Mouse (Mus musculus): ENCODE measurements around the gene Phf13. TPM values are rescaled to one million over a fixed set of nuclear protein-coding genes. Genes with fewer than 3 reads are reported as not detected.
A peak's percentile ranks its signal among the peaks of the same experiment; 100 is the strongest.

The Phf13 gene
- total and polyA plus RNA-seq, 2 experiments from 2014 or later: 17.1 to 17.2 TPM

DNA sequence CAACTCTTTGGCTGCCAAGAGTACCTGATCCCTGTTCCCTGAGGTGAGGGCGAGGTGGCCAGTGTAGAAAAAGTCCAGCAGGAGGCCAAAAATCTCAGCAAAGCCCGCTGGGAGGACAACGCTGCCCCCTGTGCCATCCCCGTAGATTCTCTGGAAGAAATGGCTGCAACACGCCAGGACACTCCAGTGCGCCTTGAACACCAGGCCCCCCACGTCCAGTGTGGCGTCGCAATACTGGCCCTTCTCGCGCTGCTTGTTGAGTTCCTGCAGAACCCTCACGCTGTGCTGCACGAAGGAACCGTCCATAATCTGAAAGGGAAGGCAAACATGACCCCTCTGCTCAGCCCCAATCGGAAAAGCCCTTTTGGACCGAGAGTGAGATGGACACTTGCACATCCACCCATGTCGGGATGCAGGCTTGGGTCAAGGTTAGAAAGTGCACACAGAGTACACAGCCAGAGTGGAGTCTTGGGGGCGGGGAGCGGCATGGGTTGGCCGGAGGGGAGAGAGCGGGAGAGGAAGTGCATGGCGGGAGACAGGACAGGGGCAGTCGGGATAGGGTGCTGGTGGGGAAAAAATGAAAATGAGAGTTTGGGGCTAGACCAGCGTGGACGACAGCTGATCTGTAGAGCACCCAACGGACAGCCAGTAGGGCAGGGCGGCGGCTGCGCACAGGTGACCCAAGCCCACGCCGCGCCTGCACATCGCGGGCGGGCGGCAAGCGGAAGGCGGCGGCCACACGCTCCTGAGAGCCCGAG is 30.9 kb upstream of the Phf13 start:
- 2% methylated on average over 41 of the region's 41 CpGs for WGBS
- Histone ChIP-seq H3K9ac (peak overlapping the region; percentile 66), H3K36me3 (ENCODE audit: insufficient read depth) (peaks cover 20% of the 10 kb centered on the region), H3K9me3 (ENCODE audit: low read length) (no peaks in the 10 kb centered on the region), H3K27me3 (ENCODE audit: insufficient read depth, low read length) (no peaks in the 10 kb centered on the region), H3K27ac (ENCODE audit: low read depth, low read length) (peak overlapping the region; percentile 62; the same call in 1 of the 2 replicates), H3K4me2 (ENCODE audit: low read depth) (peak overlapping the region; percentile 97), H3K4me1 (ENCODE audit: insufficient read depth) (peaks cover 34% of the 10 kb centered on the region), H3K4me3 (ENCODE audit: low read depth, low read length) (peak overlapping the region; percentile 61)
- no peak for DNase-seq
- TF ChIP-seq CTCF (IDR thresholded peaks at IDR 0.05; ENCODE audit: low read depth): peak; percentile 7; the same call in 1 of the 2 replicates
- ATAC-seq: peak; percentile 48

DNA sequence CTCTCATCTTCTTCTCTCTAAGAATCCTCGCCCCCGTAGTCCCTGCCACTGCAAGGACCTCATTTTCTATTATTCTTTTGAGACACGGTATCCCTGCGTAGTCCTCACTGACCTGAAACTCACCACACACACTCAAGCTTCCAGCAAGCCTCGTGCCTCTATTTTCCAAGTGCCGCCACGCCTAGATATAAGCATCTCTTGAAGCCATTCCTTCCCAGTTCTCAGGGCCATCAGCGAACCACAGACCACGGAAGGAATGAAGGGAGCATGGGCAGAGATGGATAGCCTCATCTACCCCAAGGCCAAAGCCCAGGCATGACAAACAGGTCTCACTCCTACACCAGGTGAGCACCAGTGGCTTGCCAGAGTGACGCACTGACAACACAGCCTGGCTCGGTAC is 28.5 kb upstream of the Phf13 start:
- Histone ChIP-seq H3K27me3 (ENCODE audit: insufficient read depth, low read length) (no peaks in the 10 kb centered on the region), H3K27ac (ENCODE audit: low read depth, low read length) (no peak overlapping the region), H3K4me2 (ENCODE audit: low read depth) (no peak overlapping the region), H3K36me3 (ENCODE audit: insufficient read depth) (peaks cover 44% of the 10 kb centered on the region), H3K4me1 (ENCODE audit: insufficient read depth) (peaks cover 26% of the 10 kb centered on the region), H3K9me3 (ENCODE audit: low read length) (no peaks in the 10 kb centered on the region), H3K4me3 (ENCODE audit: low read depth, low read length) (no peak overlapping the region), H3K9ac (no peak overlapping the region; the same call in 1 of the 2 replicates)
- 93% methylated on average over 11 of the region's 11 CpGs for WGBS
- no peak for DNase-seq
- no peak for ATAC-seq
- TF ChIP-seq CTCF (IDR thresholded peaks at IDR 0.05; ENCODE audit: low read depth): no peak

DNA sequence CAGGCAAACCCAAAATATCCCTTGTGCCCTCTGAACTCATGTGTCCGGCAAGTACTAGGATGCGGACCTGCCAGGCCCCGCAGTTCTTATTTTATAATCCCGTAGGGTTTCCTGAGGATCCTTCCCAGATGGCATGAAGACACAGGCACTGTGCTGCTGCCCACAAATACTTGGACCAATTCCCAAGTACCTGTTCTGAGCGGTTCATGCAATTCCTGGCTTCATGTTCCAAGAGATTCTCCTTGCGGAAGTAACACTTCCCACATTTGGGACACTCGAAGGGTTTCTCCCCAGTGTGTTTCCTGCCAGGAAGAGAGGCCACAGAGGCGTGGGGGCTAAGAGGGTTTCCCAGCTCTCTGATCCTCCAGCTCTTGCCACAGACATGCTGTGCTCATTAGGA is 26.4 kb upstream of the Phf13 start:
- no peak overlapping the region for H3K4me2 ChIP-seq (ENCODE audit: low read depth)
- DNase-seq: no peak
- H3K9ac ChIP-seq: no peak overlapping the region
- WGBS: 89% methylated on average over 8 of the region's 8 CpGs
- peaks cover 14% of the 10 kb centered on the region for H3K4me1 ChIP-seq (ENCODE audit: insufficient read depth)
- H3K9me3 ChIP-seq (ENCODE audit: low read length): no peaks in the 10 kb centered on the region
- H3K27ac ChIP-seq (ENCODE audit: low read depth, low read length): no peak overlapping the region
- H3K36me3 ChIP-seq (ENCODE audit: insufficient read depth): peaks cover 56% of the 10 kb centered on the region
- no peak for TF ChIP-seq CTCF (IDR thresholded peaks at IDR 0.05; ENCODE audit: low read depth)
- no peaks in the 10 kb centered on the region for H3K27me3 ChIP-seq (ENCODE audit: insufficient read depth, low read length)
- H3K4me3 ChIP-seq (ENCODE audit: low read depth, low read length): no peak overlapping the region
- ATAC-seq: no peak

DNA sequence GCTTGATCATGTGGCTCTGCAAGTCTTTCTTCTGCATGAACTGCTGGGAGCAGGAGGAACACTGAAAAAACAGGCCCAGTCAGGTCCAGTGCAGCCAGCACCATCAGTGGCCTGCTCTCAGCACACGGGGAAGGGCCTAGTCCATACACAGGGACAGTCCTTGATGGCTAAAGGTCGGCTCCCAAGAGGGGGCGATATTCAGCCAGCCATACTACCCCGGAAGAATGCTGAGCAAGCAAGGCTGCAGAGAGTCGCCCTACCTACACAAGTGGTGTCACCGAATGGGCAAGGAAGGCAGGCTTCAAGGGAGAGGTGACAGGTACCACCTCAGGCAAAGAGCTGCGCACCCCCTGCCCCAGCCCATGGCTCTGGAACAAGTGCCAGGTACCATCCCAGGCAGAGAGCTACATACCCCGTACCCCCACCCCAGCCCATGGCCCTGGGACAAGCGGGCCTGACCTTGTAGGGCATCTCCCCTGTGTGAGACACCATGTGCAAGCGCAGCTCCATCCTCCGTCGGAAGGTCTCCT is 25.6 kb upstream of the Phf13 start:
- H3K4me3 ChIP-seq (ENCODE audit: low read depth, low read length): no peak overlapping the region
- no peak overlapping the region for H3K27ac ChIP-seq (ENCODE audit: low read depth, low read length)
- H3K27me3 ChIP-seq (ENCODE audit: insufficient read depth, low read length): no peaks in the 10 kb centered on the region
- H3K4me2 ChIP-seq (ENCODE audit: low read depth): no peak overlapping the region
- 79% methylated on average over 12 of the region's 12 CpGs for WGBS
- ATAC-seq (no peak), DNase-seq (no peak)
- peaks cover 11% of the 10 kb centered on the region for H3K4me1 ChIP-seq (ENCODE audit: insufficient read depth)
- H3K9me3 ChIP-seq (ENCODE audit: low read length): no peaks in the 10 kb centered on the region
- peaks cover 59% of the 10 kb centered on the region for H3K36me3 ChIP-seq (ENCODE audit: insufficient read depth)
- H3K9ac ChIP-seq: no peak overlapping the region
- TF ChIP-seq CTCF (IDR thresholded peaks at IDR 0.05; ENCODE audit: low read depth): no peak

DNA sequence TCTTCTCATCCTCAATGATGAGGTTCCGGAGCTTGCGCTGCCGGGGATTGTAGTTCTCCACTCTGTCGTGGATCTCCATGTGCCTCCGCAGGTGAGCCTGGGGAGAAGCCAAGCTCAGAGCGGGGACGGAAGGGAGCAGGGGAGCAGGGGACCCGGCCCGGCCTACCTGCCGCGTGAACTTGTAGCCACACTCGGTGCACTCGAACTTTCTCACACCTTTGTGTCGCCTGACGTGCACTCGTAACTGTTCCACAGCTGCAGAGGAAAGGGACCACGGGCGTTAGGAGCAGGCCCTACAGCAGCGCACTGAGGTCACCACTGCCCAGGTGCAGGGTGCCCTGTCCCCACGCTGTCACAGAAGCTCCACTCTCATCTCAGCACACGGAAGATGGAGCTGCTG is 24.0 kb upstream of the Phf13 start:
- TF ChIP-seq CTCF (IDR thresholded peaks at IDR 0.05; ENCODE audit: low read depth): no peak
- DNase-seq (no peak), ATAC-seq (no peak)
- H3K27me3 ChIP-seq (ENCODE audit: insufficient read depth, low read length): no peaks in the 10 kb centered on the region
- H3K4me1 ChIP-seq (ENCODE audit: insufficient read depth): no peaks in the 10 kb centered on the region
- no peak overlapping the region for H3K9ac ChIP-seq
- 94% methylated on average over 21 of the region's 21 CpGs for WGBS
- no peak overlapping the region for H3K27ac ChIP-seq (ENCODE audit: low read depth, low read length)
- peaks cover 69% of the 10 kb centered on the region for H3K36me3 ChIP-seq (ENCODE audit: insufficient read depth)
- no peak overlapping the region for H3K4me2 ChIP-seq (ENCODE audit: low read depth)
- H3K4me3 ChIP-seq (ENCODE audit: low read depth, low read length): no peak overlapping the region
- H3K9me3 ChIP-seq (ENCODE audit: low read length): no peaks in the 10 kb centered on the region

DNA sequence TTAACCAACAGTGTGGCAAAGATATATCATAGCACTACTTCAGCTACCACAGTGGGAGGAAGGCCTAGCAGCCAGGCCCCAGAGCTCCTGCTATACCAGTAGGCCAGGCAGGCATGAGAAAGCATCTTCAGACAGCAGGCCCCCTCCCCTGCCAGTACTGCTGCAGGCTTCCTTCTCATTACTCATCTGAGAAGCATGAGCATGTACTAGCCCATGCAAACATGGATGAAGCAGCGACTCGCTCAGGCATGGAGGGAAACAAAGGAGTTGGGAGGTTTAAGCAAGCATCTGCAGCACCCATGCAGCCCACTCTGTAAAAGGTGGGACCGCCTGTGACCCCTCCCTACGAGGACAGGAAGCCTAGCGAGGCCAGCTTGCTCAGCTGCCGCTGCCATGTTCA is 23.0 kb upstream of the Phf13 start:
- Histone ChIP-seq H3K27ac (ENCODE audit: low read depth, low read length) (no peak overlapping the region), H3K4me1 (ENCODE audit: insufficient read depth) (no peaks in the 10 kb centered on the region), H3K4me3 (ENCODE audit: low read depth, low read length) (no peak overlapping the region), H3K36me3 (ENCODE audit: insufficient read depth) (peaks cover 76% of the 10 kb centered on the region), H3K4me2 (ENCODE audit: low read depth) (no peak overlapping the region), H3K27me3 (ENCODE audit: insufficient read depth, low read length) (no peaks in the 10 kb centered on the region), H3K9me3 (ENCODE audit: low read length) (no peaks in the 10 kb centered on the region), H3K9ac (no peak overlapping the region)
- DNase-seq (no peak), ATAC-seq (no peak)
- TF ChIP-seq CTCF (IDR thresholded peaks at IDR 0.05; ENCODE audit: low read depth): no peak
- WGBS: 87% methylated on average over 6 of the region's 6 CpGs

DNA sequence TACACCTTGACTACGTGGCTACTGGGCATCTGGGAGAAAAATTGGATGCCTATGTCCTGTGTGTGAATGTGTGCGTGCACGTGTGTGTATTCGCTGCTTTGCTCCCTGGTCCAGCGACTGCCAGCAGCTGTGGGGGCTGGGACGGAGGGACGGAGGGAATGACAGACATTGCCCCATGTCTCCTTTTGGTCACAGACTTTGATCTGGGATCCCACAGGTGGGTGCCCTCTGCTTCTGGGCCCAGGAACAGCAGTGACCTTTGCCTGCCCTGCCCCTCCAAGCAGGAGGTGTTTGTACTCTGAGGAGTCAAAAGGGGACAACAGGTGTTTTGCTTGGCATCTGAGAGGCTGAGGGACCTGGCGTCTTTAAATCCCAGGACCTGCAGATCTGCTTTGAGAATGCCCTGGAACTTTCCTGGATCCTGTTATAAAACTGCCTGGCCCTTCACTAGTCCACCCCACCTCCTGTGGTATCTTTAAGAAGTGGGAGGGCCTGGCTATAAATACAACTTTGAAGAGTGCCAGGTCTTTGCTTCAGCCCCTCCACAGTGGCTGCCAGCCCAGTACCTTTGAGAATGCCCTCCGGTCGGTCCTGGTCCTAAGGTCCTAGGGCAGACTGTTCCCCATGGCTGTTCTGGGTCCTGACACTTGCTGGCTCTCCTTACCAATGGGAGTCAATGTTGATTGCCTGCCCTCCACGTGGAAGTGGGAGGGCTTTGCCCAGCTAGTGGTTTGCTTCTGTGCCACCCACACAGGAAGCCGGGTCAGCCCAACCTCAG is 17.2 kb upstream of the Phf13 start:
- ATAC-seq (no peak), DNase-seq (no peak)
- TF ChIP-seq CTCF (IDR thresholded peaks at IDR 0.05; ENCODE audit: low read depth): no peak
- 86% methylated on average over 12 of the region's 12 CpGs for WGBS
- no peak overlapping the region for H3K4me3 ChIP-seq (ENCODE audit: low read depth, low read length)
- no peak overlapping the region for H3K4me2 ChIP-seq (ENCODE audit: low read depth)
- H3K27me3 ChIP-seq (ENCODE audit: insufficient read depth, low read length): no peaks in the 10 kb centered on the region
- H3K4me1 ChIP-seq (ENCODE audit: insufficient read depth): peaks cover 14% of the 10 kb centered on the region; the same call in 1 of the 2 replicates
- peaks cover 28% of the 10 kb centered on the region for H3K36me3 ChIP-seq (ENCODE audit: insufficient read depth)
- H3K27ac ChIP-seq (ENCODE audit: low read depth, low read length): no peak overlapping the region
- H3K9ac ChIP-seq: no peak overlapping the region
- H3K9me3 ChIP-seq (ENCODE audit: low read length): no peaks in the 10 kb centered on the region
